Mouse (Mus musculus) megakaryocyte-erythroid progenitor cell, adult 5-6 weeks (primary cell): ENCODE results near the gene D430041D05Rik. TPM values are rescaled to one million over a fixed set of nuclear protein-coding genes. Genes with fewer than 3 reads are reported as not detected.

Source experiments
- ATAC-seq: replicated peaks from 2 replicates; pipeline ENCODE4 v1.8.0; 2016; ENCODE audit warnings: mild to moderate bottlenecking, inconsistent platforms; ENCODE audit not compliant: severe bottlenecking, poor library complexity, low FRiP score, low TSS enrichment
- total RNA-seq, 2 experiments: library from RNA; stranded (forward) in 1 of 2; stranded (reverse) in 1 of 2; fragments of 200-1000, 215-1000 nt in 1 of 2; fragments of >200 nt in 1 of 2; fragmentation: Nextera tagmentation in 1 of 2; gene quantifications; 2 replicates each; pipeline ENCODE4 v1.2.3; 2014 to 2017

The D430041D05Rik gene
- total RNA-seq, 2 experiments from 2014 or later: not detected

DNA sequence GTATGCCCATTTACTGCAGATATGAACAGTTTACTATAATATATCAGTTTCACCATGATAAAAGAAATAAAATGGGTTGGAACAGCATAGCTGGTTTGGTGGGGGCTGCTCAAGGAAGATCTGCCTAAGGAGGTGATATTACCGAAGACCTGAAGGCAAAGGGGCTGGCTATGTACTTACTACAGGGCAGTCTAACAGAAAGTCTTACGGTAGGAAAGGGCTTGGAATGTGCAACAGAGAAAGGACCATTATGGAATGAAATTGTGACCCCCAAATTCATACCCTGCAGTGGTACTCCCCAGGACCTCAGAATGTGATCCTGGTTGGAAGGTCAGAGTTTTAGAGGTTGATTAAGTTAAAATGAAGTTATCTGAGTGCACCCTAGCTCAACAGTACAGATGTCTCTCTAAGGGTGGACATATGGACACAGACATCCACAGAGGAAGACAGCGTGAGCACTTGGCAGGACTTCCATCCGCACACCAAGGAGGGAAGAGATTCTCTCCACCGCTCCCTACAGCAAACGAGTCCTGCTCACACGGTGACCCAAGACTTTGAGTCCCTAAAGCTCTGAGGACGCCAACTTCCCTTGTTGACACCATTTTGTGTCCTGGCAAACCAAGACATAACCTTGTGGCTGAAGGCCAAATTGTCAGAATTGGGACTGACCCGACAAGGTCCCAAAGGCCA, 235.2 kb downstream of the D430041D05Rik start:
- no peak for ATAC-seq

DNA sequence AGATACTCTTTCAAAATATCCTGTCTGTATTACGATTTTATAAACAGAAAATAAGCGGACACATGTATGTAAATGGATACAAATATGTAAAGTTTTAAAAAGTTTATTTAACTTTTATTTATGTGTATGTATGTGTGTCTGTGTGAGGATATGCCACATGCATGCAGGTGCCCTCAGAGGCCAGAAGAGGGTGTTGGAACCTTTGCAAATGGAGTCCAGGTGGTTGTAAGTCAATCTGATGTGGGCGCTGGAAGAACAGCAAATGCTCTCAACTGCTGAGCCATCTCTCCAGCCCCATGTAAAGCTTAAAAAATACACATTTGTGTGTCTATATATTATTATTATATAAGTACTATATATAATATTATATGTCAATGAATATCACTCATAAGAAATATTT, 237.4 kb downstream of the D430041D05Rik start:
- ATAC-seq: no peak

DNA sequence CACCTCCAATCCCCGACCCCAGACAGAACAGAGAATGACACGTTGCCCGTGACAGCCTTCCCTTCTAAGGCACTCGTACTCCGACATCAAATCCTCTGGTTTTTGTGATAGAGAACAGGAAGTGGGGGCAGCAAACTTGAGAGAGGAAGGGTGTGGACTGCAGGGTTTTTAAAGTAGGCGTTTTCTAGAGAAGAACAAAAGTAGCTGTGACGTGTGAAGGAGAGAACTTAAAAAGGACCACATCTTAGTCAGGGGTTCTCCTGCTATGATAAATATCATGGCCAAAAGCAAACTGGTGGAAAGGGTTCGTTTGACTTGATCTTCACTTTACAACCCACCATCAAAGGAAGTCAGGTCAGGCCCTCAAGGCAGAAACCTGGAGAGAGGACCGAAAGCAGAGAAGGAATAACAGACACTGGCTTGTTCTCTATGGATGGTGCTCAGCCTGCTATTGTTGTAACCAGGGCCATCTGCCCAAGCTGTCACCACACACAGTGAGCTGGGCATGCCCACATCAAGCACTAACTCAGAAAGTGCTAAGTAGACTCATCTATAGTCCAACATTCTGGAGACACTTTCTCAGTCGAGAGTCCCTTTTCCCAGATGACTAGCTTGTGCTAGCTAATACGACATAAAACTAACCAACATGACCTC, 238.0 kb downstream of the D430041D05Rik start:
- ATAC-seq: no peak

DNA sequence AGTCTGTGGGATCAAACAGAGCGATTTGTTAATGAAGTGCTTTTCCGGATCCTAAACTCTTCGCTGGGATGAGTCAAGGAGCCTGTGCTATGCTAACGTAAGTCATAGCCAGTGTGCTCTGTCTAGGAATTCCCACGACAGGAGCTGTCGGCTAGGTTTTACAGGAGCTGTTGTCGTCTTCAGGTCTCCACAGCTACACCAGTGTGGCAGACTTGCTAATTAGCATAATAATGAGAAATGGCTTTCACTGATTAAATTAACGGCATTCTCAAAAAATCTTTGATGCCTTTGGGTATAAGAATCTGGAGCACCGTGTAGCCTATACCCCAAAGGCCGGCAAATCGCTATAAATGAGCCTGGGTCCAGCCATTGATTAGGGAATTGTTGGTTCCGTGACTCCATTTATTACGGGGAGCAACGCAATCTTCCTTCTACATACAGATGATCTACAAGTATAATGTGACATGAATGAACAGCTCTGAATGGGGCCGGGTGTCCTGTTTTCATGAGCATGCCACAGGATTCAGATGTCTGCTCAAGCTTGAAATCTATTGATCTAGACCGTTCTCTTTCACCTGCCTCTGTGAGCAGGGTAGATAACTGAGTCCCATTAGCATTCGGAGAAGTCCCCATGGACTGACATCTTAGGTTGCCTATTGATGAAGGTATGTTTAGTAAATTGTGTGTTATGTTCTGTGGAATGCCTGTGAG, 242.5 kb downstream of the D430041D05Rik start:
- no peak for ATAC-seq

DNA sequence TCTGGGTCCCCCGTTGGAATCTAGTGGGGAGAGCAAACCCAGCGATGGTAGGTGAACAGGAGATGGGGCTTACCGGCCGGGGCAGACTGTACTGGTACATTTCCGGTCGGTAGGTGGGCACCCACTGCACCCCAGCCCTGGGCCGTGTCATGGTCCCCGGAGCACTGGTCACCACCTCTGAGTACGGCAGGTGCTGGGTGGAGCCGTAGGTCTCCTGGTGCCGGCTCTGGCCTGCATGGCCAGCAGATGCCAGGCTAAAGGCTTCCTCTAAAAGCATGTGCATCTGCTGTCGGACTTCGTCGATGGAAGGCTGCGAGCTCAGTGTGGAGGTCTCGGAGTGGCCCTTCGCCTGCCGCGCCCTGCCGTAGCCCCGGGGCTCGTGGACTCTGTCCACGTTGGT, 243.0 kb downstream of the D430041D05Rik start:
- no peak for ATAC-seq

DNA sequence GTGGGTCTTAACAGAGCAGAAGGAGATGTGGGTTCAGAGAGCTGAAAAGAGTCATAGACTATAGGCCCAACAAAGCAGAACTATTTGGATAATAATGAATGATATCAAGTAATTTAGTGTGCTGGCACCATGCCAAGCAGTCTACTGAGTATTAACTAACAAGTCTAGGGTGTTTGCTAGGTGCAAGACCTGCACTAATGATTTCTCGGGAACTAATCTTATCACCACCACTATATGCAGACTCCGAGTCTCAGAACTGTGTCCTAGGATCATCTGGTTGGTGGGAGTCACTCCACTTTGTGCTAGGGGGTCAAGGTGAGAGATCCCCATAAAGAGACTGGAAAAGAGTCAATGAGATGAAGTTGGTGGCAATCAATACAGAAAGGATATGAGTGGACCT, 245.2 kb downstream of the D430041D05Rik start:
- ATAC-seq: no peak

DNA sequence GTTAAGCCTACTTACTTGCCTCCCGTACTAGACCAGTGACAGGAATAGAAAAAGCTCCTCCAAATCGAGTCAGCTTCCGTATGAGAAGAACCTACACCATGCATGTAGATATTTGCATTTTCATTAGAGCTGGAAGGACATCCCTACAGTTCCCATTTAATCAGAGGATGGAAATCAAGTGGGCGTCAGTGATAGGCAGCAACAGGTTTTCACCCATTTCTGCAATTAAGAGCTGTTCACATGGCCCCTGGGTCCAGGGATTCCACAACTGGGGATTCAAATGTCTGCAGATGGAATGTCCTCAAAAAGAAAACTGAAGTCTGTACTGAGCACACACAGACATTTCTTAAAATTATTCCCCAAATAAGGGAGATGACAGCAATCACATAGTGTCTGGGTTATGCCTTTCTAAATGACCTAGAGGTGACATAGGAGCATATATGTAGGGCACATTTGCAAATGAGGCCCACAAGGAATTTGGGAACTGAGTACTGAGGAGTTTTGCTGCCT, 246.8 kb downstream of the D430041D05Rik start:
- ATAC-seq: no peak

DNA sequence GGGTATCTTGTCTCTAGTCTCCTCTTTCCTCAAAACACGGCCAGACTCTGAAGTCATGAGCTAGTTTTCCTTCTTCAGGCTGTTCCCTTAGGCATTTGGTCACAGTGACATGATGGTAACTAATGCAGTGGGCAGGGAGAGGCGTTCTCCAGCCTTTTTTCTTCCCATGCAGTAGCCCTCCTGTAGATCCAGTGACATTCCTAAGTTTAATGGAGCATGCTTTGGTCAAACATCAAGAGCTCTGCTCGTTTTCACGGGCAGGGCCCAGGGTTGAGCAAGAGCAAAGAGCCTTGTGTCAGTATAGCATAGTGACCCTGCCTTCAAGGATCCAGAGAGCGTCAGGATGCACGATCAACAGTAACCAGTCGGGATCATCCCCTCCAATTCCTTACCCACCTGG, 247.4 kb downstream of the D430041D05Rik start:
- no peak for ATAC-seq

DNA sequence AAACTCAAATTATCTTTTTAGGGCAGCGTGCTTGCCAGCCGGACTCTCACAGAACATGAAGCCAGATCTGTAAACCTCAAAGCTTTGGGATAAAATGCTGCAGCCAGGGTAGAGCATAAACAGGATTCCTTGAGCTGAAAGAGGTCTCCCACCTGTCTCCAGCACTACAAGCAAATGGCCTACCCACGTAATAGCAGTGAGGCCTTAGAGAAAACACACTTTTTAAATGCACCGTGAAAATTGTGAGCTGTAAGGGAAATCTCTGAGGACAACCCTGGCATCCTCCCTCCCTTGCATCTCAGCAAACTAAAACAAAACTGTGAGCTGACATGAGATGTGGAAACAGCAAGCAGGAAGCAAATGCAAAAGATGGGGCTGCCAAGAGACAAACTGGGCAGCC, 253.0 kb downstream of the D430041D05Rik start:
- ATAC-seq: no peak

DNA sequence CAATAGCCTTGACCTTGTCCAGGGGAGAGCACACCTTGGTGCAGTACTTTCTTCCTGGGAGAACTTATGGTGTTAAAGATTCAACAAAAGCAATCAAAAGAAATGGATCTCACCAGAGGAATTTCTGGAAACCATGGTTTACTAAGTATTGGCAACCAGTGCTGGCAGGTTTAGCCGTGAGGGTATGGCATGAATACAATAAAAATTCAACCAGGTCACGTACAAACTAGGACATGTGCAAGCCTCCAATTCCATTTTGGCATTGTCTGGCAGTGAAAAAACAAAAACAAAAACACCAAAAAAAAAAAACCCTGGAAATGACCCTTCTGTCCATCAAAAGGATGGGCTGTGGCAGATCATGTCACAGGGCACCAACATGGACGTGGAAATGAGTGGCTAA, 256.9 kb downstream of the D430041D05Rik start:
- ATAC-seq: no peak

DNA sequence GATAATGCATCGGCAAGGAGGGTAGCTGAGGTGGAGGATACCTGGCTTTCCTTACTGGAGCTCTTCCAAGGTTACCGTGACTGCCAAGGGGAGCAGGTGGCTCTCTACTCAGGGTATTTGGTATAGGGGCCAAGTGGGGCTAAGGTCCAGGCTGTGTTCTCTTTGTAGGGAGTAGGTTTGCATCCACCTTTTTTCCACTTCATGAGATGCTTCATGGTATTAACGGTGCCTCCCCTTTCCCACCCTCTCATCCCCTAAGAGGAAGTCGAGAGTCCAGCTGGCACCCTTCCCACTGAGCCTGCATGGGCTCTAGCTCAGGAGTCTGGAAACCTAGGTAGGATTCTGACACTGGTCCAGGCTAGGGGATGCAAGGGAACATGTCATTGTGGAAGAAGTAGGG, 257.5 kb downstream of the D430041D05Rik start:
- no peak for ATAC-seq

DNA sequence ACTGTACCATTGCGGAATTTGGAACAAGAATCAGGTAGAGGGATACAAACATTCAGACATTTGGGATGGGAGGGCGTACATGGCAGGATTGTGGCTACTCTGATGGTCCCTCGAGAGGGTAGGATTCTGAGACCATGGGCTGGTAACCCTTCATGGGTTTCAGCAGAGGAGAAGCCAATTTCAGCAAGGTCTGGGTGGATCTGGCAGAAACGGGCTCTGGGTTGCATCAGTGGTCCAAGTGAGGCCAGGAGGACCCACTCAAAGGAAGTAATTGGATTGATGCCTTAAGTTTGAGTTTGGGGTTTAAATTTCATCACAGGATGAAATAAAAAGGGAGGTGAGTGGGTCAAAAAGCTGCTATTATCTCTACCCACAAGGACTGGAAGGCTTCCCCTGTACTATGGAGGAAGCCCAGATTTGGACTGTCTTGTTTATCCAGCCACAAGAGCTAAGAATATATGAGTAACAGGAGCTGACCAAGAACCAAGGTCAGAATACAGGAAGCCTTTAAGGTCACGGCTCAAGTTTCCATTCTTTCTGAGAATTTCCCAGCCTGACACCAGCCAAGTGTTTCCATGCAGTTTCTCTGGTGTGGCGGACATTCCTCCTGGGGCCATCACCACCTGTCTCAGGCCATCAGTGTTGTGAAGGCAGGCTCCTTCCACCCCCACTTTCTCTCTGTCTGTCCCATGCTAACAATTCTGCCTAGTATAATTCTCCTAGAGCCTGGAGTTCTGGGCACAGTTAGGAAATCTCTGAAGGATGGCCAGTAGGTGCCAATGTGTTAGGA, 260.0 kb downstream of the D430041D05Rik start:
- ATAC-seq: no peak

DNA sequence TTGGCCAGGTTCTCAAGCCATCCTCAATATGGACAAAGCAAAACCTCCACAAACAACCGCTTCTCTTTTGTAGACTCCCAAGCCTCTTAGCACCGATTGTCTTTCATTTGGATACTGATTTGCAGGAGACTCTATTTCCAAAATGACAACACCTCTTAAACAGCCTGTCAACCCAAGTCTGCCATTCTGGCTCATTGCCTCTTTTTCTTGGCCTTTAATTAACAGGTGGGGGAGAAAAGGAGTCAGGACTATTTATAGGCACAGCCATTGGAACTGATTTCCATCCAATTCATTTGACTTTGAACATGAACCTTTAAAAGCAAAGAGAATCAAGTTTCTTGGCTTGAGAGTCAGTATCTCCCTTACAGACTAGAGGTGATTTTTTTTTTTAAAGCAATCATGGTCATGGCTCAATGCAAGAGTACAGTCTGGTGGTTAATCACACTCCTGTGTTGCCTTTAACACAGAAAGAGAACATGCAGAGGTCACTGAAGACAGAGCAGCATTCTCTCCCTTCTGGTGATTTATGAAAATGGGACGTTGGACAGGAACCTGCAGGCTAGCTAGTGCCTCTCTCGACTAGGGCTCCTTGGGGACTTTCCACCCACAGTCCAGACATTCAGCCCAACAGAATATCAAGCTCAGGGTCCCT, 262.8 kb downstream of the D430041D05Rik start:
- no peak for ATAC-seq

DNA sequence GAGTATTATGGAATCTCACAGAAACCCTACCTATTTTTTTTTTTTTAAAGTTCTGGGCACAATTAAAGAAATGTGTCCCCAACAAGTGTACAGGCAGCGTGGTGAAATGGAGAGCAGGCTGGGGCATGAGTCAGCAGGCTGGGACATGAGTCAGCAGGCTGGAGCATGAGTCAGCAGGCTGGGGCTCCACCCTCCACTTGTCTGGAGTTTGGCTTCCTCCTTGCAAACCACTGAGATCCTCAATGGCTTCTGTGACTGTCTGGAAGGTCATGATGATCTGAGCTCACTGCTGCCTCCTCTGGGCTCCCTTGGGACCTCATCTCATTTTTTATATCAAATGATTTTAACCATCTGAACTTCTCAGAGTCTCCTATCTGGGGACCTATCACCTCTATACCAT, 264.8 kb downstream of the D430041D05Rik start:
- peak; percentile 70 for ATAC-seq

DNA sequence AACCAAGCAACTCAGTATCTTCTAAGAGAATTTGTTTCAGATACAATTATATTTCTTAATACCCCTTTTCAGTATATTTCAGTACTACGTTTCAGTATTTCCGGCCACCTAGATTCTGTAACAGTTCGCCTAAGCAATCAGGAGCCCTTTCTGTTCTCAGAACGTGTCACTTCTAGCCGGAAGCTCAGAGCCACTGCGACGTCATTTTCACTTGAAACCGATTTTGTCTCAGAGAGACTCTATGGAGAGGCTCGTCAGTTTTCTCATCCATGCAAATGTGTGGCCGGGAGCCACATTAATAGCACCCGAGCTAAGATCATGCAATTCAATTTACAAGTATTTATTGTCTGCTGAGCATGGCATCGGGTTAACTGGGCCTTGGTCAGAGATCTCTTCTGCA, 266.8 kb downstream of the D430041D05Rik start:
- no peak for ATAC-seq

DNA sequence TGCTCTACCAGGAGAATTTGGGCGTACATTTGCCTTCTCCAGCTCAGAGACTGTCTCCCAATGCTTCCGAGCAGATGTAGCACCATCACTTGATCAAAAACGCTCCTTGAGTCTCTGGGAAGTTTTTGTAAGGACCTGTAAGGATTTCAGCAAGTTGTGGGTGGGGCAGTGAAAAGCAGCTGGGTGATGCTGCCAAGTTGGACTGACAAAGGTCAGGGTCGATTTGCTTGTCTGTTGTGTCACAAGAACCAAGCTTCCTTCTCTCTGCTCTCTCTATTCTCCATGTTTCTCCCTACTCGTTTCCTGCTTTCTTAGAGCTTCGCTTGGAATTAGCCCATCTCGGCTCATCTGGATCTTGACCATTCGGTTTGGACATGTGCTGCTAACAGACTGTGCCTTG, 268.7 kb downstream of the D430041D05Rik start:
- ATAC-seq: no peak

DNA sequence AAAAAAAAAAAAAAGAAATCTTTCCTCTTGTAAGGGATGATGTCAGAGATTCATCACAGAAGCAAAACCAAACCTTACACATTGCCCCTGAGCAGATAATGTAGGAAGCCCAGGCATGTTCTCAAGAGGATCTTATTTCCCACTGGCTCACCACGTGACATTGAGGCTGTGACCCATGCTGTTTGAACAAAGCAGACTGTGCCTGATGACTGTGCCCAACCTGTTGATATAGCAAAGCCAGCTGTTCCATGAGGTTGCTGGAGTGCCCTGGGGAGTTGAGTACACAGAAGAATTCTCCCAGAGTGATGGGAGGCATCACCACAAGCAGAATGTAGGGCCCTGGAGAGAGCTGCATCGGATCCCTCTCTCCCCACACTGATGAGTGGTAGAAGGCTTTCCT, 274.9 kb downstream of the D430041D05Rik start:
- ATAC-seq: no peak

DNA sequence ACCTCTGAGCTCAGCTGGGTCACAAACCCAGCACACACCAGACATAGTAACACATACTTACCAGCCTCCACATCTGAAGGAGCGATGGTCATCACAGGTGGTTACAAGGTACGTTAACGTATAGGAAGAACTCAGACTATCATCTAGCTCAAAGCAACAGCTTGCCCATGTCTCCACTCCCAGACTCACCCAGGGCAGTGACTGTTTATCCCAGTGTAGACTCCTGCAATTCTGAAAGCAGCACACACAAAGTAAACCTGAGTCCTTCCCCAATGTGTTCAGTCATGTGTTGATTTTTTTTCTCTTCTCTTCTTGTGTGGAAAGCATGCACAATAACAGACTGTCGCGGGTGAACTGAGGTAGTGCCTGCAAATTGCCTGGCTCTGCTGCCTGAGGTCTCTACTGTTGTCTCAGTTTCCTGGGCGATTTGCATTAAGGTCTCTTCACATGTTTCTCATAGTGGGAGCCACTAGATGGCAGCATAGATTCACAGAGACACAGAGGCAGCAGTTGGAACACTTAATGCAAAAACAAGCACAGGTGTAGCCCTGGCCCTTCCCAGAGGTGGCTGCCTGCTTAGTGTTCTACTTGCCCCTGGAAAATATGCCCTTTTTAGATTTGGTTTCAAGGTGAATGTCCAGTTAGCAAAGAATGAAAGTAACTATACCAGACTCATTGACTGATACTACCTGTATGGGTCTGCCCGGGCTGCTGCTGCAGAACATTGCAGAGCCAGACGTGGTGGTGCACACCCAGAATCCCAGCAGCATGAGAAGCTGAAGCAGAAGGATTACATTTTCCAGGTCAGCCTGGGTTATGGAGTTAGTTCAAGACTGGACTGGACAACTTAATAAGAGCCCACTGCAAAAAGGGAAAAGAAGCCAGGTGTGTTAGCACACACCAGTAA, 276.4 kb downstream of the D430041D05Rik start:
- ATAC-seq: peak; percentile 47
